18 mouse cellular contexts compared by ENCODE assay signal in genomic region chr11:76279971-76280370, GRCm38 (mm10). TPM values are rescaled to one million over a fixed set of nuclear protein-coding genes. Genes with fewer than 3 reads are reported as not detected.
A peak's percentile ranks its signal among the peaks of the same experiment; 100 is the strongest.
DNase-seq lines count a peak whose midpoint lies in the region; ATAC-seq and TF ChIP-seq lines count a peak whose summit lies in the region.
"Had no signal": no experiment of that assay in that cellular context is flagged by ENCODE, and none has a peak within 500 bp of the region (broad histone marks: within the 10 kb centered on the region; RNA-seq: fewer than 3 reads in every experiment).

No protein-coding gene starts in this region.

- no peak overlapping the region for H3K4me2 ChIP-seq in embryonic facial prominence, embryonic 13.5 days
- no peak overlapping the region for H3K4me2 ChIP-seq in kidney, postnatal 0 days (ENCODE audit: low read length)
- H3K4me2 ChIP-seq: lung, embryonic 14.5 days had no signal

- H3K9ac ChIP-seq in embryonic facial prominence, embryonic 13.5 days: no peak overlapping the region
- no peak overlapping the region for H3K9ac ChIP-seq in kidney, postnatal 0 days (ENCODE audit: low read depth, low read length)
- H3K9ac ChIP-seq: lung, embryonic 14.5 days had no signal

- H3K4me3 ChIP-seq in embryonic facial prominence, embryonic 10.5 days: no peak overlapping the region
- H3K4me3 ChIP-seq in embryonic facial prominence, embryonic 13.5 days: no peak overlapping the region
- H3K4me3 ChIP-seq in kidney, postnatal 0 days (replicated peaks; ENCODE audit: low read depth, low read length): no peak overlapping the region
- H3K4me3 ChIP-seq: erythroblast, embryonic 14.5 days had no signal

- H3K9me3 ChIP-seq in embryonic facial prominence, embryonic 10.5 days: no peaks in the 10 kb centered on the region; the same call in 1 of the 2 replicates
- no peaks in the 10 kb centered on the region for H3K9me3 ChIP-seq in embryonic facial prominence, embryonic 13.5 days
- H3K9me3 ChIP-seq in kidney, postnatal 0 days (replicated peaks; ENCODE audit: low read length): no peaks in the 10 kb centered on the region

- DNase-seq in kidney, adult 11 months: peak; percentile 52
- DNase-seq in kidney, postnatal 4 days: no peak
- DNase-seq in embryonic facial prominence, embryonic 10.5 days (ENCODE audit: low spot score): no peak
- DNase-seq in kidney, postnatal 0 days (ENCODE audit: low spot score): no peak
- no peak for DNase-seq in retina, postnatal 1 day
- no peak for DNase-seq in thymus, adult 18-20 months
- DNase-seq in lung, postnatal 10 days: no peak
- DNase-seq: adrenal gland, adult 8-10 months; cerebellum, adult 18-20 months; heart, adult 18-20 months; liver; right cerebral cortex, postnatal 14 days; thymus, postnatal 4 days had no signal

- 68% methylated on average over 2 of the region's 2 CpGs for WGBS in embryonic facial prominence, embryonic 10.5 days
- 69% methylated on average over 2 of the region's 2 CpGs for WGBS in embryonic facial prominence, embryonic 13.5 days
- 57% methylated on average over 2 of the region's 2 CpGs for WGBS in kidney, postnatal 0 days

- peak overlapping the region; percentile 32; the same call in 1 of the 2 replicates for H3K27ac ChIP-seq in embryonic facial prominence, embryonic 10.5 days (replicated peaks)
- H3K27ac ChIP-seq in embryonic facial prominence, embryonic 13.5 days: peak overlapping the region; percentile 84
- peak overlapping the region; percentile 36; the same call in 1 of the 2 replicates for H3K27ac ChIP-seq in kidney, postnatal 0 days

- ATAC-seq in embryonic facial prominence, embryonic 13.5 days (ENCODE audit: insufficient number of reproducible peaks, insufficient read depth, low FRiP score, low TSS enrichment, low read depth): no peak
- ATAC-seq in kidney, postnatal 0 days (replicated peaks; ENCODE audit: low FRiP score, low read depth): 0 out of 2 replicates have a peak, but pooled peaks have one; percentile 49
- ATAC-seq: CD4-positive, CD25-positive, alpha-beta regulatory T cell, adult 4 months; inflammation-experienced regulatory T-cells, adult 6 months had no signal

- no peak for TF ChIP-seq CTCF in kidney, postnatal 0 days (IDR thresholded peaks at IDR 0.05; ENCODE audit: low read depth)

- peaks cover 33% of the 10 kb centered on the region for H3K4me1 ChIP-seq in embryonic facial prominence, embryonic 10.5 days
- H3K4me1 ChIP-seq in embryonic facial prominence, embryonic 13.5 days: peaks cover 30% of the 10 kb centered on the region
- H3K4me1 ChIP-seq in kidney, postnatal 0 days (replicated peaks; ENCODE audit: insufficient read depth, low read length): 0 out of 2 replicates have a peak, but pooled peaks cover 5% of the 10 kb centered on the region

- H3K36me3 ChIP-seq in embryonic facial prominence, embryonic 10.5 days (replicated peaks): peaks cover 20% of the 10 kb centered on the region
- H3K36me3 ChIP-seq in embryonic facial prominence, embryonic 13.5 days: peaks cover 18% of the 10 kb centered on the region
- H3K36me3 ChIP-seq in kidney, postnatal 0 days (ENCODE audit: insufficient read depth, low read length): 0 out of 2 replicates have a peak, but pooled peaks cover 4% of the 10 kb centered on the region

- H3K27me3 ChIP-seq in embryonic facial prominence, embryonic 10.5 days (replicated peaks; ENCODE audit: low read depth, poor library complexity, severe bottlenecking): no peaks in the 10 kb centered on the region
- H3K27me3 ChIP-seq in embryonic facial prominence, embryonic 13.5 days: no peaks in the 10 kb centered on the region
- H3K27me3 ChIP-seq in kidney, postnatal 0 days (ENCODE audit: insufficient read depth, low read length): no peaks in the 10 kb centered on the region

RNA-seq across cellular contexts. Expression of gene Glod4, which starts 36.4 kb away (rescaled TPM):
- 136 and 142 TPM in 2 replicates for polyA plus RNA-seq in embryonic facial prominence, embryonic 10.5 days (2016; fragmentation: Nextera tagmentation; extraction: Ambion mirVana)
- polyA plus RNA-seq in embryonic facial prominence, embryonic 13.5 days (2015; fragmentation: Nextera tagmentation; extraction: Ambion mirVana): 126 and 138 TPM in 2 replicates
- 131 and 132 TPM in 2 replicates for polyA plus RNA-seq in kidney, postnatal 0 days (2015; fragmentation: Nextera tagmentation; extraction: Ambion mirVana)

RNA-seq across cellular contexts. Expression of gene Mrm3, which starts 36.5 kb away (rescaled TPM):
- 26.1 and 28.8 TPM in 2 replicates for polyA plus RNA-seq in embryonic facial prominence, embryonic 10.5 days (2016; fragmentation: Nextera tagmentation; extraction: Ambion mirVana)
- polyA plus RNA-seq in embryonic facial prominence, embryonic 13.5 days (2015; fragmentation: Nextera tagmentation; extraction: Ambion mirVana): 24.9 and 25.2 TPM in 2 replicates
- 20.8 and 21.2 TPM in 2 replicates for polyA plus RNA-seq in kidney, postnatal 0 days (2015; fragmentation: Nextera tagmentation; extraction: Ambion mirVana)

Comparison
In these comparisons a context has a peak if more than half of its experiments do, and no peak if none do; other contexts are left out.
1. H3K27ac ChIP-seq: peak in every context shown above with its lines; median percentile 84 in embryonic facial prominence, embryonic 13.5 days; 36 in kidney, postnatal 0 days; 32 in embryonic facial prominence, embryonic 10.5 days.